Mouse (Mus musculus) left cerebral cortex, postnatal 4 days (tissue): ENCODE data around the gene Btrc. TPM values are rescaled to one million over a fixed set of nuclear protein-coding genes. Genes with fewer than 3 reads are reported as not detected.

Source experiments
- DNase-seq: peaks from one replicate; pipeline ENCODE4 v3.0.0-alpha.2; 2022
- intact Hi-C: fragments of 180-260 bp; cut with DNase I; formaldehyde crosslinking; loops from one replicate; pipeline ENCODE4 v1.15.1; 2025
- total RNA-seq, 2 experiments: library from RNA; stranded (reverse); gene quantifications; 2 replicates each; pipeline ENCODE4 v1.2.3; 2021

Gene Btrc
- total RNA-seq, 2 experiments from 2014 or later = 74.0 to 80.0 TPM

- DNase-seq = no peak
- intact Hi-C loops = loop anchor here (10.0 kb wide), 1 partner anchor 84 kb away; no protein-coding TSS in a partner anchor
Observed at GRCm38 (mm10) chr19:45460749-45461736, 97.5 kb downstream of the Btrc start.

DNA sequence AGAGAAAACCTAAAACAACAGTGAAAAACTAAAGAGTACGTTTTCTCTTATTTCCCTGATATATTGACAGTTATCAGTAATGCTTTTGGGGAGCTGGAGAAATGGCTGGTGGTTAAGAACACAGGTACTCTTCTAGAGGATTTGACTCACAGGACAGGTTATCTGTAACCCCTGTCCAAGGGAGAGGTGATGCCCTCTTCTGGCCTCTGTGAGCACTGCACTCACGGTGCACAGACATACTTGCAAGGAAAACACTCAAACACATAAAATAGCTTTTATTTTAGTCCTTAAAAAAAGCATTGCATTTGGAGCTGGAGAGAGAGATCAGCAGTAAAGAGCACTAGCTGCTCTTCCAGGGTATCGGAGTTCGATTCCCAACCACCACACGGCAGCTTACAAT lies 106.2 kb downstream of the Btrc start:
- intact Hi-C loops = loop anchor here (10.0 kb wide), 1 partner anchor 75 kb away; no protein-coding TSS in a partner anchor

DNA sequence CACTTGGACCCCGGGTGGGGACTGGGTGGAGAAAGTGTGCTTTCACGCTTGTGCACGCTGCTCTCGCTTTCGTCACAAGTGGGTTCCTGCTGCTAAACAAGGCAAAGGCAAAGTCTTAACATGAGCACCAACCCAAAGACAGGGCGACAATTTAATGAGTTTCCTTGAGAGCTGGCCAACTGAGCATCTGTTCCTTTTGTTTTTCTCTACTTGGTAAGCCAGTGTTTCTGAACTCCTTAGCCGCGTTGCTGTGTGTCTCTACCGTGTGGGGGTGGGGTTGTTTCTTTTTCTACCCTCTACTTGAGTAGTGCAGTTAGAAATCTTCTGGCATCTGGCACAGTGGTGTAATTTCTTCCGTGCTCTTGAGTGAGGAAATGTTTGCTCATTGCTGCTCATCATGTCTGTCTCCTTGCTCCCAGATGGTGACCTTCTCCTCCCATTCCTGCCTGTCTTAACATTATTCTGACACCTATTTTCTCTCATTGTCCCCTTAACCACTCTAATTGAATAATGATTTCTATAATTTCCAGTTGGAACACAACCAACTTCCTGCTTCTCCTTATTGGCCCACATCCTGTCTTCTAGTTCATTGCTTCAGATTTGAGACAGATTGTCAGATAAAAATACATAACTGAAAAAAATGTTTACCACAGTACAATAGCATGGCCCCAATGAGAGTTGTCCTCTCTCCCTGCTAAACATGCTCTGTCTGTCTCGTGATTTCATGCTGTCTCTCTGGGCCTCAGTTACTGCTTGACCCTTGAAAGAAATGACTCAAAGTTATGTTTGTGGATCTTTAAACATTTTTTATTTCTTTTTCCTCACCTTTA lies 109.4 kb downstream of the Btrc start:
- peak; percentile 40 for DNase-seq
- intact Hi-C loops = no loop called here

More for the DNA sequence above, 106.2 kb downstream of the Btrc start:
- DNase-seq = no peak

GRCm38 (mm10) chr19:45474686-45475085 lies 111.2 kb downstream of the Btrc start:
- DNase-seq = no peak
- intact Hi-C loops = no loop called here

DNA sequence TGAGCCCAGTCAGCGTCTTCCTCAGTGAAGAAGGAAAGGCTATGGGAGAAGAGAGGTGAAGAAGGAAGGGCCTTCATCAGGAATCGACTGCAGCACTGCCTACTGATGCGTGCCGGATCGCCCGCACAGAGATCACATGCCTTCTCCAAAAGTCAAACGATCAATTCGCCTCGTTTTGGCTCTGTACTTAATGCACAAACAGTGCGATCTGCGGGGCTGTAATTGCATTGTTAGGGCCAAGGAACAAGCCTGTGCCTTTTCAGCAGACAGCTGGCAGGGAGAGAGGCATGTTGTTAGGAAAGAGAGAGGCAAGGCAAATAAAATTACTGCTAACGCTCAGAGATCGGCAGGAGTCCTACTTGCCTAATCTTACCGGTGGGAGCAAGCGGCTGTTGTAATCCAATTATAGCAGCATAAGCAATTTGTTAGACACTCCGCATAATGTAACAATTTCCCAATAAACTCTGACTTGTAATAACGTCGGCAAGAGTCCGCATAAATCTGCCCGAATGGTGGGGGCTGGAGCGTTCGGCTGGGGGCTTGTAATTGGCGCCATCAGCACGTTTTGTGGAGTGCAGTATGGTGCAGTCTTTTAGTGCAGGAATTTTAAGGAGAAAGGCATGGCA lies 112.5 kb downstream of the Btrc start:
- peak; percentile 22 for DNase-seq
- intact Hi-C loops = no loop called here

GRCm38 (mm10) chr19:45479548-45479947 lies 116.0 kb downstream of the Btrc start:
- intact Hi-C loops = no loop called here
- no peak for DNase-seq

DNA sequence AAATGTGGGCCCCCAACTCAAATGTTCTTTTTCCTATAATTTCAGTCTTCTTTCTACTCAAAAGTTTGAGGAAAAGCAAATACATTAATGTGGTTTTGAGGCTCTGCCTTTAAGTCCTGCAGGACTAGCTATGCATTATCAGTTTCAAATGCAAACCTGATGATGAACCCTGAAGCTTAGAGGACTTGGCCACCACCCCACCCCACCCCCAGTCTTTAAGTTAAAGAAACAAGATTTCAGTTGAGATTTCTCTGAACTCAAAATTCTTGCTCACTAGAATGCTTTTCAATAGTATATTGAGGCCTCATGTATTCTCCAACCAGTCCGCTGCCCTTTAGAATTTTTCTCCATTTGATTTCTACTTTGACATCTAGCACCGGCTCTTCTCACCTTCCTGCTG lies 117.0 kb downstream of the Btrc start:
- no peak for DNase-seq
- intact Hi-C loops = no loop called here

- no peak for DNase-seq
- intact Hi-C loops = no loop called here
Observed at GRCm38 (mm10) chr19:45480951-45481350, 117.4 kb downstream of the Btrc start.

DNA sequence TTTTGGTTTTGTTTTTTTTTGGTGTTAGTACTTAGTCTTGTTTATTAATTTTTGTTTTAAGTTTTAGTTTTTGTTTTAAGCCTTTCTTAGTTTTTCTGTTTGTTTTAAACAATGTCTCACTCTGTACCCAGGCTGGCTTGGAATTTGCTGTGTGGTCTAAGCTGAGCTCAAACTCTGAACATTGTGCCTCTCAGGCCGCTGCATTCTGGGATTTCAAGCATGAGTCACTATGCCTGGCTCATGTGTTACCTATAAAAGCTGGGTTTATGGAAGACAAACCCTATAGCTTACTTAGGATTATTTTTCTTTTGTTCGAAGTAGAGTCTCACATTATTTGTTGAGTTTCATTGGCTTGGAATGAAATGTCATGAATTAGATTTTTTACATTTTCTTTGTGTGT lies 119.9 kb downstream of the Btrc start:
- no peak for DNase-seq
- intact Hi-C loops = no loop called here

GRCm38 (mm10) chr19:45486206-45486991 lies 122.9 kb downstream of the Btrc start:
- no peak for DNase-seq
- intact Hi-C loops = no loop called here

- no peak for DNase-seq
- intact Hi-C loops = no loop called here
Observed at GRCm38 (mm10) chr19:45486992-45487387, 123.5 kb downstream of the Btrc start.

DNA sequence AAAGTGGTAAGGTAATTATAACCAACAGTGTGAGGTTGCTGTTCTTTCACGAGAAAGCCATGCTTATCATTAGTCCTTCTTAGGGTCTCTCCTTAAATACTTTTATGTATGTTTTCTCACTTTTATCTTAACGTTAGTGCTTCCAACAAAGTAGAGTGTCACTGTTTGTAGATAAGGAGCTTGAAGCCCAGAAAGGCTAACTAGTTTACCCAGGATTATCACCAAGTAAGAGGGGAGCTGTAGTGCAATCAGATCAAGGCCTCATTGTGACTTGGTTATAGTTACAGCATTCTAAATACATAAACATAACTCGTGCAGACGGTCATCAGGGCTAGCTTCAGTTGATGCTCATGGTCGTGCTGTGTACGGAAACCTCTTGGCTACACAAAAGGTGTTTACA lies 126.4 kb downstream of the Btrc start:
- no peak for DNase-seq
- intact Hi-C loops = no loop called here

DNA sequence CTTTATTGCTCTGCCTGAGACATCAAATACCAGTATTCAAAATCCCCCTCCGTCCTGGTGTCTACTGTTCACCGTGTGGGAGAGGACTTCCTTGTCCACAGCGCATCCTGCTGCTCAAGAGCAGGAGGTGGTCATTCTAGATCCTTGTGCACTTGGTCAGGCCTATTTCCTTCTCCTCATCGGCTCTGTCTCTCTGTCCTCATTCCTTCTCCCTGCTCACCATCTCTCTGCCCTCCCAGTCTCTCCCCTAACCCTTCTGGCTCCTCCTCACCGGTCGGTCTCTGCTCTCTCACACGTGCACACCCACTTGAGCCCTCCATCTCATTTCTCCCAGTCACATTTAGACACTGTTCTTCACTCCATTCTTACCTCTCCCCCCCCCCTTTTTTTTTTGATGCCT lies 127.7 kb downstream of the Btrc start:
- intact Hi-C loops = no loop called here
- DNase-seq = no peak

DNA sequence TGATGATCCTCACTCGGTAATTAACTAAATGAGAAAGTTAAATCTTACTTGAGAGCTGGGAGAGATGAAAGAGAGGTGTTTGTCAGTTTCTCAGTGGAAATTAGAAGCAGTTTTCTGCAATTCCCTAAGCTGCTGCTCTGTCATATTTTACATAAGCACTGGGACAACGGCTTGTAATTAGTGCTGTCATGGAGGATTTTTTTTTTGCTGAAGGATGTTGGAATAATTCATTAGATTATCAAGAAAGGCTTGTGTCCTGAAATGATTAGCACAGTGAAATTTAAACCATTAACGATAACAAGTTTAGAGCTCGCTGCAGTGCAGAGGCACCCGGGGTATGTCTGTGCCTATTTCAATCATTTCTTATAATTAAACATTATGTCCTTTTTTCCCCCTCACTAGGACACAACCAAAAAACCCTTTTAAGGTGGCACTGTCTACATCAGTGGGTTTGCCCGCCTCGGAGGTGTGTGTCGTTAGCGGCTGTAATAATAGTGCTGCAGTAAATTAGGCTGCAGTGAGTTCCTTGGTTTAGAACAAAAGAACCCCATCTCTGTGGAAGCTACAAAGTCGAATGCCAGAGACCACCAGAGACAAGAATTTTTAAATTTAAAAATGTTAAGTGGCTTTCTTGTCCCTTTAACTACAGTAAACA lies 130.7 kb downstream of the Btrc start:
- no peak for DNase-seq
- intact Hi-C loops = no loop called here

- intact Hi-C loops = no loop called here
- DNase-seq = no peak
Observed at GRCm38 (mm10) chr19:45505446-45505845, 141.9 kb downstream of the Btrc start.

GRCm38 (mm10) chr19:45507531-45507930 lies 144.0 kb downstream of the Btrc start:
- intact Hi-C loops = no loop called here

DNA sequence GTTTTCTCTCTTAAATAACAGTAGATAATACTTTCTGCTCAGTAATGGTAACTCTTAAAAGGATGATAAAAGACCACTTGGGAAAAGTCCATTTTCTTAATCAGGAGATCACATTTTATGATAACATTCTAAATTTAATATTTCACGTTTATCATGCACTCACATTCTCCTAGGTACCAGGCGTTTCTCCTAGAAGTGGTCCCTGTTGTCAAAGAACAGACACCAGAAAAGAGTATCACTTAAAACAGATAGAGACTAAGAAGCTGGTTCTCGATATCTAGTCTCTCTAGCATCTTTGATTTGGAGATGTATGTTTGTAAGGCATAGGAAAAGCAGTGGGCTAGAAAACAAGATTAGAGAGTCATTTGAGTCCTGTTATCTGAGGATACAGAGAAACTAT lies 147.1 kb downstream of the Btrc start:
- intact Hi-C loops = no loop called here
- DNase-seq = no peak

More at GRCm38 (mm10) chr19:45507531-45507930, 144.0 kb downstream of the Btrc start:
- DNase-seq = no peak

- DNase-seq = peak; percentile 42
- intact Hi-C loops = no loop called here
Observed at GRCm38 (mm10) chr19:45511406-45511805, 147.9 kb downstream of the Btrc start.

DNA sequence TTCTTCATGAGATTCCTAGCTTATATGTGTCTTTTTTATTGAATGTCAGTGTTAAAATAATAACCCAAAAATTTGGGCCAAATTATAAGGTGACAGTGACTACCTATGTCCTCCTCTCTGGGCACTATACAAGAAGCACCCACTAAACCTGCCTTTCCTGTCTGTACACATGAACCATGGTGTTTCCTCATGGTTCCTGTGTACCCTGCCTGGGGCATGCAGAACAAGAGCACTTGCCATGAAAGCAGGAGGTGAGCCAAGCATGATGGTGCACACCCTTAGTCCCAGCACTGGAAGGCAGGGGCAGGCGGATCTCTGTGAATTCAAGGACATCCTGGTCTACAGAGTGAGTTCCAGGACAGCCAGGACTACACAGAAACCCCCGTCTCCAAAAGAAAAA lies 151.8 kb downstream of the Btrc start:
- intact Hi-C loops = no loop called here
- DNase-seq = no peak

- intact Hi-C loops = no loop called here
- DNase-seq = no peak
Observed at GRCm38 (mm10) chr19:45516264-45516663, 152.7 kb downstream of the Btrc start.
